8 mouse cellular contexts compared by ENCODE assay signal in the genomic region with DNA sequence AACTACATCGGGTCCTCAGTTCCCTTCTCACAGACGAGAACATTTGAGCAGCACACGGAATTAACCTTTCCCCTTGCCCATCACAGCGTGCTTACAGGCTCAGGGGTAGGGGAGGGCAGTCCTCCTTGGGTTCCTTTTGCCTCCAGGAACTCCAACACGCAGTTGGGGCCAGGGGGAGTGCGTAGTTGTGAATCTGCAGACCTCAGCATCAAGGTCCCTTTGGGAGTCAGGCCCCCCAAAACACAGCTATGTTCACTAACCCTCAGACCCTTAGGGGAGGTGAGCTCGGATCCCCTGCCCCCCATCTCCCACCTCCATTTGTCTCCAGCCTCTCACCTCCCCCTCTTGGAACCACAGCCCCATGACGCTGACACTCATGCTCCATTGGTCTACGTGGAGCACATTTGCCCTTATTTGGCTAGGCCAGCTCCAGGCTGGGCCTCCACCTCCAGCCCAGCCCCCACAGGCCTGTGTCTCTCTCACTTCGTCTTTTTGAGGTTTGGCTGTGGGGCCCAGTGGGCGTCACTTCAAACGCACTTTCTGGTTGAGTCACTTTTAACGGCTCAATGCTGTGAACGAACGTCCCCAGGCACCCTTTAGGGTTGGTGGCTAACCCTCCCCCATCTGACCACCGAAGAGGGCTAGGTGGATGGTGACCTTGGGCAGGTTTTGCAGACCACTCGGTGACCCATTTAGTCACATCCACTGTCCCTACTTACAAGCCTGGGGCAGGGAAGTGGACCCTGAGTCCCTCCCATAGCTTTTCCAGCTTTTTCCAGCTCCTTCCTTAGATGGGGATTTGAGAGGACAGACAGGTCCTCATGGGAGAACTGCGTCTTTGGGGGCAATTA. TPM values are rescaled to one million over a fixed set of nuclear protein-coding genes. Genes with fewer than 3 reads are reported as not detected.
A peak's percentile ranks its signal among the peaks of the same experiment; 100 is the strongest.
DNase-seq lines count a peak whose midpoint lies in the region; ATAC-seq and TF ChIP-seq lines count a peak whose summit lies in the region.

No protein-coding gene starts in this region.

- peak; percentile 85 for TF ChIP-seq EP300 in liver, postnatal 0 days (IDR thresholded peaks at IDR 0.05; ENCODE audit: low read depth)

- peak overlapping the region; percentile 72 for H3K27ac ChIP-seq in cortical plate, adult 2 months (ENCODE audit: insufficient read depth, low read length)
- H3K27ac ChIP-seq in liver, postnatal 0 days (ENCODE audit: low read depth): peak overlapping the region; percentile 99

- peak overlapping the region; percentile 77 for H3K4me2 ChIP-seq in liver, postnatal 0 days (ENCODE audit: low read depth, low read length)

- H3K9me3 ChIP-seq in liver, postnatal 0 days (ENCODE audit: low read length): no peaks in the 10 kb centered on the region

- peak; percentile 99 for DNase-seq in A20 (ENCODE audit: low read depth, low spot score)
- peak; percentile 90 for DNase-seq in liver, postnatal 0 days
- peak; percentile 84 to 93 for DNase-seq in spleen, postnatal 10 days (ENCODE audit: low spot score in 2 of 2)
- no peak for DNase-seq in ovary, postnatal 36 days (ENCODE audit: low spot score)
- DNase-seq in cerebellum, postnatal 14 days: no peak

- TF ChIP-seq POLR2A in cortical plate, adult 2 months (IDR thresholded peaks at IDR 0.05; ENCODE audit: extremely low read depth, insufficient read depth, low read length): no peak

- H3K36me3 ChIP-seq in liver, postnatal 0 days (replicated peaks; ENCODE audit: insufficient read depth, low read length): peaks cover 9% of the 10 kb centered on the region

- no peaks in the 10 kb centered on the region for H3K27me3 ChIP-seq in liver, postnatal 0 days (ENCODE audit: insufficient read depth, low read length)

- peak; percentile 63 for ATAC-seq in CD4-positive, CD25-positive, alpha-beta regulatory T cell, adult 4 months
- peak; percentile 64 for ATAC-seq in inflammation-experienced regulatory T-cells, adult 6 months
- ATAC-seq in liver, postnatal 0 days: peak; percentile 83

- no peak overlapping the region for H3K4me3 ChIP-seq in cortical plate, adult 2 months (ENCODE audit: insufficient read depth, low read length)
- H3K4me3 ChIP-seq in liver, postnatal 0 days (ENCODE audit: low read depth, low read length): peak overlapping the region; percentile 45

- no peaks in the 10 kb centered on the region for H3K4me1 ChIP-seq in cortical plate, adult 2 months (ENCODE audit: control insufficient read depth, insufficient read depth, low read length)
- peaks cover 64% of the 10 kb centered on the region for H3K4me1 ChIP-seq in liver, postnatal 0 days (ENCODE audit: insufficient read depth)

- peak overlapping the region; percentile 76 for H3K9ac ChIP-seq in liver, postnatal 0 days (replicated peaks)

- 18% methylated on average over 18 of the region's 18 CpGs for WGBS in liver, postnatal 0 days (ENCODE audit: insufficient replicate concordance)

- TF ChIP-seq CTCF in cortical plate, adult 2 months (IDR thresholded peaks at IDR 0.05; ENCODE audit: extremely low read depth, insufficient read depth, low read length): no peak
- no peak for TF ChIP-seq CTCF in liver, postnatal 0 days (IDR thresholded peaks at IDR 0.05; ENCODE audit: low read depth)

RNA-seq across cellular contexts. Expression of gene Tspoap1, which starts 10.9 kb away (rescaled TPM):
- polyA plus RNA-seq in CD4-positive, CD25-positive, alpha-beta regulatory T cell, adult 4 months (2017; shearing (Covaris generic)): 1 to 10 TPM; 3.1 to 3.7 TPM
- 269 and 297 TPM in 2 replicates for polyA plus RNA-seq in cortical plate, adult 2 months (2012; rRNA removed)
- polyA plus RNA-seq in inflammation-experienced regulatory T-cells, adult 6 months (2017; shearing (Covaris generic)): 1 to 10 TPM; 1.7 to 3.8 (median 3.4) TPM
- 0.59 and 1.2 TPM in 2 replicates for polyA plus RNA-seq in liver, postnatal 0 days (2015; fragmentation: Nextera tagmentation; extraction: Ambion mirVana)

RNA-seq across cellular contexts. Expression of gene Supt4a, which starts 12.1 kb away (rescaled TPM):
- 100 to 1,000 TPM; 346 to 405 TPM for polyA plus RNA-seq in CD4-positive, CD25-positive, alpha-beta regulatory T cell, adult 4 months (2017; shearing (Covaris generic))
- polyA plus RNA-seq in cortical plate, adult 2 months (2012; rRNA removed): 153 and 154 TPM in 2 replicates
- polyA plus RNA-seq in inflammation-experienced regulatory T-cells, adult 6 months (2017; shearing (Covaris generic)): 100 to 1,000 TPM; 357 to 377 (median 371) TPM
- 114 and 120 TPM in 2 replicates for polyA plus RNA-seq in liver, postnatal 0 days (2015; fragmentation: Nextera tagmentation; extraction: Ambion mirVana)

RNA-seq across cellular contexts. Expression of gene Mpo, which starts 44.0 kb away (rescaled TPM):
- polyA plus RNA-seq in CD4-positive, CD25-positive, alpha-beta regulatory T cell, adult 4 months (2017; shearing (Covaris generic)): not detected
- polyA plus RNA-seq in cortical plate, adult 2 months (2012; rRNA removed): 0.06 TPM in 1 of 2 replicates, not detected in the other
- polyA plus RNA-seq in inflammation-experienced regulatory T-cells, adult 6 months (2017; shearing (Covaris generic)): not detected
- polyA plus RNA-seq in liver, postnatal 0 days (2015; fragmentation: Nextera tagmentation; extraction: Ambion mirVana): 250 and 274 TPM in 2 replicates

Comparison
In these comparisons a context has a peak if more than half of its experiments do, and no peak if none do; other contexts are left out.
1. DNase-seq: peak in A20 (single experiment), liver, postnatal 0 days (single experiment) and spleen, postnatal 10 days (2 of 2); none in ovary, postnatal 36 days (single experiment) and cerebellum, postnatal 14 days (0 of 2).
2. RNA of gene Tspoap1, which starts 10.9 kb away (polyA plus RNA-seq): 269 to 297 TPM in cortical plate, adult 2 months; 3.1 to 3.7 TPM in CD4-positive, CD25-positive, alpha-beta regulatory T cell, adult 4 months, 1.7 to 3.8 TPM in inflammation-experienced regulatory T-cells, adult 6 months and 0.59 to 1.2 TPM in liver, postnatal 0 days; every median in the first group is over 10 times any median in the second.
3. RNA of gene Mpo, which starts 44.0 kb away (polyA plus RNA-seq): 250 to 274 TPM in liver, postnatal 0 days; 0.06 TPM in cortical plate, adult 2 months, not detected in CD4-positive, CD25-positive, alpha-beta regulatory T cell, adult 4 months and not detected in inflammation-experienced regulatory T-cells, adult 6 months; every median in the first group is over 100 times any median in the second.
4. Peak in every context shown above with its lines, with median percentiles within 50 percentile points of each other: ATAC-seq.